Mouse (Mus musculus): ENCODE results near the gene Macrod1.
A peak's percentile ranks its signal among the peaks of the same experiment; 100 is the strongest.

Gene Macrod1

DNA sequence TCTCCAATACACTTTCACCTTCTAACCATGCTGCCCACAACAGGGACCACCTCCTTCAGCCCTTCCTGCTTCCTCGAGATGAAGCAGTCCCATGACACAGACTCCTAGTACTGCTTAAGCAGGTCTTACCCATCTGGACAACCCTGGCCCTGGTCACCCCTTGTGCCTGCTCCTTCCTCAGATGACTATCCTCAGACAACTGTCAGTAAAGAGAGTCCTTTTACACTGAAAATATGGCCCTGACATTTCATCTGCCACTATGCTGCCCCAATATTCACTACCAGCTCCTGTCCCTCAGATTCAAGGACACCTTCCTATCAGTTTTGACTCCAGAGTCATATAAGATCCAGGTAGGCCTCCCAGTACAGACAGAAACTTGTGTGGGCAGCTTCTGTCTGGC is 143.8 kb downstream of the Macrod1 start:
- DNase-seq (ENCODE audit: low read depth), result no peak

DNA sequence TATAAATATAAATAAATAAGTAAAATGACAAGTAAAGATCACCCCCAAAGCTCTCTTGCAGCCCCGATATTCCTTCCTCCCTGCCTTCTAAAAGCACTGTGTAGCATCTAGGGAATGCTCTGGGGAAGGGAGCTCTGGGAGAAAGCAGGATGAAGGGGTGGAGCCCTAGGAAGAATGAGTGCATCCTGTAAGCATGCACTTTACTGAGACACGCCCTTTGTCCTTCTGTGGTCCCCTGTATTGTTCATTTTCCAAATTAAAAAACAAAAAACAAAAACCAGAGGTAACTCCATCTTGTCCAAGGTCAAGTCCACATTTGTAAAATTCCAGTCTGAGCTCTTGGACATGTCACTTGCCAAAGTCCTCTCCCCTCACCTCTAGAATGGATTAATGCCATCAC is 148.3 kb downstream of the Macrod1 start:
- no peak for DNase-seq (ENCODE audit: low read depth)

DNA sequence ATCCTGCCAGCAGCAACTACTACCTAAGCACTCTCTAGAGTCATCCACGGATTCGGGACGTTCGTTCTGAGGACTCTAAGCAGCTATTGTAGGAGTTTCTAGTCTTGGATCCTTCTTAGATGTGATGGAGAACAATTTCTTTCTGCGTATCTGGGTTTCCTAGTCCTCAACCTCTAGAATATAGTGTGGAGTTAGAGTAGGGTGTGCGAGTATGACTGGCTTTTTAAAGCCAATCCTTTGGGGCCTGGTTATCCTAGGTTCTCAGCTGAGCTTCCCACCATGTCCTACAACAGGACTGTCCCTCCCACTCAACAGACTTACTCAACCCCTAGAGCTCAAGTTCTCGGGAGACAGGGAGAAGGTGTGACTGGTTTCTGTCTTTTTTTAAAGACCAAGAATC is 148.7 kb downstream of the Macrod1 start:
- no peak for DNase-seq (ENCODE audit: low read depth)

DNA sequence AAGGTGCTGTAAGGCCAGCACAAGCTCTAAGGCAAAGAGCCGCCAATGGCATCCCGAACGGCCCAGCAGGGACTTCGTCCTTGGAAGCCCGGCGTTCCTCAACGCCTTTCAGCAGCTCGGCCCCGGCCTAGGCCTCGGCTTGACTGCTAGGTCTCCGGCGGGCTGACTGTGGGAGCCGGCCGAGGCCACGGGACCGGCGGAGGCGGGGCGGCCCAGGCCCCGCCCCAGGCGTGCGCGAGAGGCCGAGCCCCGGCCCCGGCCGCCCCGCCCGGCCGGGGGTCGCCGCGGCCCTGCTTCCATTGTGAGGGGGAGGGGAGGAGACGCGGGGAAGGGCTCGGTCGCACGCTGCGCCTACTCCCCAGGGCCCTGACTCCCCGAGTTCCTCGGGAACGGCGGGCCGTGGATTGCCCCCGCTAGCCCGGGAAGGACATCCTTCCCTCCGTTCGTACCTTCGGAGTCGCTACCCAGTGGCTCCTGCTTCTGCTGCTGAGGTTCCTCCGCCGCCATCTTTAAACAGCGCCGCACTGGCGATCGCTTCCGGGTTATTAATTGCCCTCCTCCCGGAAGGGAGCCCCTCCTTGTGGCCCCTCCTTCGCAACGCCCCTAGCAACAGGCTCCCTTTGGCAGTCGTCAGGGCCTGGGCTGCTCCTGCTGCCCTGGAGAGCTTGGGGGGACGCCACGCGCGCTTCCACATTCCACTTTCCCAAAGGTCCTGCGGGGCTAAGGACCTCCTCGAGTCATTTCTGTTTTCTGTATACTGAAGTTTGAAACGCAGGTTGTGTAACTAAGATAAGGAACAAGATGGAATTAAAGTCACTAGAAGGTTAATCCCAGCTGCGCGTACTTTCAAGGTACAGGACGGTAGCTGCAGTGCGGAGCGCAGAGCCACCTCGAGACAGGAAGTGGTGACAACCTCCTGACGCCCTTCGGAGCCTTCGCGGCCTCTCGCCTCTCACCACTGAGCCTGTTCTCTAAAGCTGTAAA is 149.4 kb downstream of the Macrod1 start, which contains the start of gene Otub1:
Otub1 (minus strand) TSS at position 564 of the 984 bp plus-strand sequence.
- peak; percentile 95 for DNase-seq (ENCODE audit: low read depth)

DNA sequence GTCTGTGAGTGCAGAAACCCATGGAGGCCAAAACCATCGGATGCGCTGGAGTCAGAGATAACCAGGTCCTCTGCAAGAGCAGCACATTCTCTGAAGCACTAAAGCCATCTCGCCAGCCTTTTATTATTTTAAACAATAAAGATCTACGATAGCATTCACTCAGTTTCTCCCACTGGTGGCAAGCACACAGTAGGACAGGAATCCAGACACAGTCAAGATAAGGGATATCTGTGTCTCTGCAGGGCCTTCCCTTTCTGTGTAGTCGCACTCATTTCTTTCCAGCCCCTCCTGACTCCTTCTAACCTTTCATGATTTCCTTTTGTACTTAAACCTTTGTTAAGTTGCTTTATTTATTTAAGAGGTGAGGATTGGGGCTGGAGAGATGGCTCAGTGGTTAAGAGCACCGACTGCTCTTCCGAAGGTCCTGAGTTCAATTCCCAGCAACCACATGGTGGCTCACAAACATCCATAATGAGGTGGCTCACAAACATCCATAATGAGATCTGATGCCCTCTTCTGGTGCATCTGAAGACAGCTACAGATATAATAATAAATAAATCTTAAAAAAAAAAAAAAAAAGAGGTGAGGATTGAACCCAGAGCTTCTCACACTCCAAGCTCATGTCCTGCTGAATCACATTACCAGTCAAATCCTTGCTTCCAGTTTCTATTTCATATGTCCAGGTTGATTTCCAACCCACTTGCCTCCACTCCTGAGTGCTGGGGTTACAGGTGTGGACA is 153.5 kb downstream of the Macrod1 start:
- DNase-seq (ENCODE audit: low read depth), result peak; percentile 30

DNA sequence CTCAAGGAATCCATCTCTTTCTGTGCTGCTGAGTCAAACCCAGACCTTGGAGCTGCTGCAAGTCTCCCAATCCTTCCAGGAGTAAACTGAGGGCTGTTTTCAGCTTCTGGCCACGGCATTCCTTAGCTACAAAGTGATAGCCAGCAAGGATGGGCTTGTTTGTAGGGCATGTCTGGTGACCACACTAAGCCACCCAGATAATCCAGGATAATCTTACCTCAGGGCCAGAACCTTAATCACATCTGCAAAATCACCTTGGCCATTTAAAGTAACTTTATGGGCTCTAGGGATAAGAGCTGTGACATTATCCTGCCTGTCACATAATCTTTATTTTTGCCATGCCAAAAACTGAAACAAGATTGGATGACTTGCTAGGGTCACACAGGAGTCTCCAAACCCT is 155.6 kb downstream of the Macrod1 start:
- no peak for DNase-seq (ENCODE audit: low read depth)

DNA sequence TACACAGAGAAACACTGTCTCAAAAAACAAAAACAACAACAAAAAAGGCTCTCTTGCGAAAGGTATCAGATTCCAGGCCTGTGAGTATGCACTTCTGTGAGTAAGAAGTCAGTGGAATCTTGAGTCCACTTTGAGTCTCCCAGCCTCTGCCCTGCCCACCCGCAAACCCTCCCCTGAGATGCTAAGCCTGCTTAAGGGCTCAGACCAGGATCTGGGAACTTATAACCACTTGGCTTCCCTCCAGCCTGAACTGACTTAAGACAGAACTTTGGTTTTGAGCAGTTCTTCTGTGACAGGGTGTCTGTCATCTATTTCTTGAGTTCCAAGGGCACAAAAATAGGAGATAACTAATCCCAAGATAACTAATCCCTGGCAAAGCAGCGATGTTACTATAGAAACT is 156.4 kb downstream of the Macrod1 start:
- no peak for DNase-seq (ENCODE audit: low read depth)

DNA sequence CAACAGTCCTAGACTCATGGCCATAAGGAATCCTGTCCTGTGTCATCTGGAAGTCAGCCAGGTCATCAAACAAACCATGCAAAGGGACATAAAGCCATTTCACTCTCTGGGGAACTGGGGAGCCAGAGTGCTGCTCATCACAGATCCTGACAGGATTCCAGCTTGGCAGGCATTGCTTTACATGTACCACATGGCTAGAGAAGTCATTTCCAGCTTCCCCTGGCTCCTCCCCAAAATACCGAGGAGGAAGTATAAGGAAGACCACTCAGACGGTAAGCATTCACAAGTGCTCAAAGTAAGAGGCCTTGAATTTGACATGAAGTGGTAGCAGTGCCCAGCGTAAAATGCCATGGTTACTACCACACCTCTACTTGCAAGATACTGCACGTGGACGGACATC is 157.9 kb downstream of the Macrod1 start:
- DNase-seq (ENCODE audit: low read depth), result no peak

DNA sequence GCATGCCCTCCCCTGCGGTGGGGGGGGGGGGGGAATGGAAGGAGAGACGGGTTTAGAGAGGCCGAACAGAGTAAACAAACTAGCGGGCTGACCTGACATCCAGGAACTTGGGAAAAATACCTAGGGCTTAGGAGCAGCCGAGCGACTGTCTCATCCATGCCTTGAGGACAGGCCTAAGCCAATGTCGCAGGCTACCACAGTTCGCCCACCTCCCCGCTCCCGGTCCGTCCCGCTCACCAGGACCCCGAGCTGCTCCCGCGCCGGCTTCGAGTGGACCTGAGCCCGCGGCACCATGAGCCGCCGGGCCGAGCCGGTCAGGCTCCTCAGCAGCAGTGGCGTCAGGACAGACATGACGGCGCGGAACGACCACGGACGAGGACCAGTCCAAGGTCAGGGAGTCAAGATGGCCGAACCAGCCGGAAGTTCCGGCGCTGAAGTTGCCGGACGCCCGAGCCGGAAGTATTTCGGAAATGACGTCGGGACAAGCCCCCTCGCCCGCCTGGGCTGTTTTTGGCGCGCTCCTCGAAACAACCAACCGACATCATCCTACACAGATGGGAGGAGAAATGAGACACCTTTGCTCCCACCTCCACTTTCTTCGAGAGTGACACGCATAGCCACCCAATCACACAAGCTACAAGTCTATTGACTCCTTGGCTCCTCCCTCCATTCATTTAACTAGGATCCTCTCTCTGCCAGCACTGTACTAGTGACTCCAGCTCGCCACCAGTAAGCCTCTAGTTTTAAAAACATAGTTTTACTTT is 160.7 kb downstream of the Macrod1 start, which contains the start of gene Cox8a:
Cox8a (minus strand) TSS at position 455 of the 764 bp plus-strand sequence.
- peak; percentile 99 for DNase-seq (ENCODE audit: low read depth)

DNA sequence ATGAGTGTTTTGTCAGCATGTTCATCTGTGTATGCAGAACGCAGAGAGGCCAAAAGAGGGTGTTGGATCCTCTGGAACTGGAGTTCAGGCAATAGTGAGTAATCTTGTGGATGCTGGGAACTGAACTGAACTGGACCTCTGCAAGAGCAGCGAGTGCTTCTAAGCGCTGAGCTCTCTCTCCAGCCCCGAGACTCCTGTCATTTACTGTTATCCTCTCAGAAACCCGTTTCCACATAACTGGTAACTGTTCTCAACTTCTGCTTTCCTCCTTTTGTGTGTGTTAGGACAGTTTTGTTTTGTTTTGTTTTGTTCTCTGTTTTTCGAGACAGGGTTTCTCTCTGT is 161.3 kb downstream of the Macrod1 start:
- DNase-seq (ENCODE audit: low read depth), result no peak

DNA sequence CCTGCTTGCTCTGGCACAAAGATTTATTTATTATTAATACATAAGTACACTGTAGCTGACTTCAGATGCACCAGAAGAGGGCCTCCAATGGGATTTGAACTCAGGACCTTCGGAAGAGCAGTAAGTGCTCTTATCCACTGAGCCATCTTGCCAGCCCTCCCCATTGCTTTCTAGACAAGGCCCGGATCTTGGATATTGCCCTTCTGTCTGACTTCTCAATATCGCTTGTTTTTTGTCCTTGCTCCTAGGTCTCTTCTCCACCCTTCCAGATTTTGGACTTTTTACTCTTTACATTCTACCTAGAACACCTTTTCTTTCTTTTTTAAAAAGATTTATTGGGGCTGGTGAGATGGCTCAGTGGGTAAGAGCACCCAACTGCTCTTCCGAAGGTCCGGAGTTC is 162.1 kb downstream of the Macrod1 start:
- no peak for DNase-seq (ENCODE audit: low read depth)

DNA sequence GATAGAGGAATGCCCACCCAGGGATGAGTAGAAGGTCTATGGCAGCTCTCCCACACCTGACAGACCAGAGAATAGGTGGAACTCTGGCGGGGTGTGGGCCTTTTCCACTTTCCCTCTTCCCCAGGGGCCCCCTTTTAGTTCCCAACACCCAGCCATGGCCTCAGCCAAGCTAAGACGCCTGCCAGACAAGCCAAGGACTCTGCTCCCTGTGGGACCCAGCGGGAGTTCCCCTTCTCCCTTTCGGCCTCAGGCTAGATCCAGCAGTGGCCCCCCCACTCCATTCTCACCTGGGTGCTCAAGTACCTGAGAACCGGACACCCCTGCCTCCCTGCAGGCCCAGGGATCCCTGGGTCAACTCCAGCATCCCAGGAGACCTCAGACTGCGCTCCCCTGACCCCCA is 165.6 kb downstream of the Macrod1 start:
- DNase-seq (ENCODE audit: low read depth), result no peak

DNA sequence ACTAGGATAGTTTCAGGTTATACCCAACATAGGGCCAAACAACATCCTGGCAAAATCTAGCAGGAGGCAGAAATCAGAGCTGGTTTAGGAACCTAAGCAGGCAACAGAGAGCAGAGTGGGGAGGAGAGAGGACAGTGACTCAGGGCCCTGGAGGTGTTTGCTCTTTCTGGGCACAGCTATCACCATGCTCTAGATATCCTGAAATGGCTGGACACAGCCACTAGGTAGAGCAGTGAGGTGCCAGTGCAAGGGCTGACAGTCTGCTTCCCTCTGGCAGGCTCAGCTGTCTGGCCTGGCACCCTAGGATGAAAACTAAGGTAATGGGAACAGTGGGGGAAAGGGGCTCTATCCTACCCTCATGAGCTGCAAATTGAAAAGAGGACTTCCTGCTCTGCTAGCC is 166.9 kb downstream of the Macrod1 start:
- DNase-seq (ENCODE audit: low read depth), result peak; percentile 37

DNA sequence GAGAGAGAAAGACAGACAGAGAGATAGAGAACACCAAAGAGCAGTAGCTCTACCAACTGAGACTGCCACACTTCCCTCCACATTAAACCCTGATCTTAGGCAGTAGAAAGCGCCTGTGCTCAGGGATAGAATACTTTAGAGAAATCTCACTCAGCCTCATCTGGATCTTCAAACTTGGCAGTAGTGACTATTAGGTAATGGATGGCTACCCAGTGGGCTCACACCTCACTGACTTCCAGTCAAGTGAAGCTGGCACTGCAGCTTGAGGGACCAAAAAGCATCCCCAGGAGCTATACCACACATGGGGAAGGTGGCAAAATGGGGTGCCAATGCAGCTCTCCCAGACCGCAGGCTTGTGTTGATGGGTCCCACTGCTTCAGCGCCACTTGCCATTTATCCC is 167.6 kb downstream of the Macrod1 start:
- DNase-seq (ENCODE audit: low read depth), result no peak

DNA sequence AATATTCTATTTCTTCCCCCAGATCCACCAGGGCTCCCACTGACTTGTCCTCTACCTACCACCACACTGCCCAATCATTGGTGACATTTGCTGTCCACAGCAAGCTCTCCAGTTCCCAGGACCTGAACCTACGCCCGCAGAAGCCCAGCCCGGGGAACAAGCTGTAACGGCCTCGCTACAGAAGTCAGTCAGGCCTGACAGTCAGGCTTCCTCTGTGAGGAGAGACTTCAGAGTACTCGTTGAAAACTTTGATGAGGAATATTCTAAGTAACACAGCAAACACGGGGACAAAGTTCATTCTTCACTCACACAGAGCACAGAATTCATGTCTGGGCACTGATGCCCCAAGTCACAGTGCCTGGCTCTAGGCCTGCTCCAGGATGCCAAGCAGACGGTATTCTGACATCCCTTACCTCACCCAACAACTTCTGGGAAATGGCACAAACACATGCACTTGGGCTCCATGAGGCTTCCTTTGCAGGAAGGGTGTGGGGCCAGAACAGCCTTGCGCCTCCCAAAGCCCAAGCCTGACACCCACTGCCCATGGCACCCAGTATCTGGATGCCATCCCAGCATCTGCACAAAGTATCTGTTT is 168.6 kb downstream of the Macrod1 start:
- no peak for DNase-seq (ENCODE audit: low read depth)

DNA sequence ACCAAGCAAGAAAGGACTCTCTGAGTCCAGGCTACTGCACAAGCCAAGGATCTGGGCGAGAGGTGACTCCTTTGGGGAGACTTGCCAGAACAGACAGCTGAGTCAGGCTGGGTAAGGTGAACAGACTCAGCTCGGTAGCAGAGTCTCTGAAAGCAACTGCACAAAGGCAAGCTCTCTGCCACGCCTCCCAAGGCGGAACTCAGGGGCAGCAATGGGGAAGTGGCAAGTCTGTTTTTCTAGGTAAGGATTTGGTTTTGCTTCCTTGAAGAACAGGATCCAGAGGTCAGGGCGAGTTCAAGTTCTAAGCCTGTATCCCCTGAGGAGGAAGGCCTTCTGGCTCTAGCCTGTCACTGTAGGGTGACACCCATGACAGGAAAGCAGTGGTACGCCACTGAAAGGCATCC is 169.9 kb downstream of the Macrod1 start:
- no peak for DNase-seq (ENCODE audit: low read depth)

DNA sequence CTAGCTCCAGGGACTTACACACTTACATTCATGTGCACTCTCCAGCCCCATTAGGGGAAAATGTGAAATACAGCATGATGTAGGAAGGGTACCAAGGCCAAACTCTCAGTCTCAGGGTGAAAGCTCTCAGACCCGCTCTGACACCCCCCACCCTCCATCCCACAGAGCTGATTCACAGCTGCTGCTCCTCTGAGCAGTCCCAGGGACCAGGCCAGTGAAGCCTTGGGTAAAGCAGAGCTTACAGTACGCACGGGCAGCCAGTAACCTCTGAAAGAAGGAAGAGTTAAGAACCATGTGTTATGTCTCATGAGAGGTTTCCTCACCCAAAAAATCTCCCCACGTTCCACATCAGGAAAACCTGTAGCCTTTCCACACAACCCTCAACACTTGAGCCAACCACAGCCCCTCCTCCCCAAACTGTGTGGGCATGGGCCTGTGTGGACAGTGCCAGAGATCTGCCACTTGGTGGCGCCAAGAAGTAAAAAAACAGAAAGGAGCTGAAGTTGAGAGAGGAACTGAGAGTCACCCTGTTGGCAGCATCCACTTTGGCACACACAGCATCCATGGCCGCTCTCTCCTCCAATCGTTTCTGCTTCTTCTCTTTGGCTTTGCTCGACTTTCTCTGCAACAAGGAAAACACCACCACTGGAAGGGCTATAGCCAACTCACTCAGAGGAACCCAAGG is 178.1 kb downstream of the Macrod1 start:
- DNase-seq (ENCODE audit: low read depth), result peak; percentile 77

DNA sequence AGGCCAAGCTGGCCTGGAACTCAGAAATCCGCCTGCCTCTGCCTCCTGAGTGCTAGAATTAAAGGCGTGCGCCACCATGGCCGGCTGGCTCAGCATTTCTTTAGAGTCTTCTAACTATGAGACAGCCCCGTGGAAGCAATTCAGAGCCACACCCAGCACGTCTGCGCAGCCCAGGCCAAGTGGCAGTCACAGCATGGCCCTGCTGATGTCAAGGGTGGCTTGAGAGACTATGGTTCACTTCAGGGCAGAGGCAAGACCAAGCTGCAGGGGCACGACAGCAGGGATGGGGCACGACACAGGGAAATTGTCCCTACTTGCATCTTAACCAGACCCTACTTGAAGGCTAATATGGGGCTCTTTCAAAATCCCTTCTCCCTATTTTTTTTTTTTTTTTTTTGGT is 178.9 kb downstream of the Macrod1 start:
- no peak for DNase-seq (ENCODE audit: low read depth)

DNA sequence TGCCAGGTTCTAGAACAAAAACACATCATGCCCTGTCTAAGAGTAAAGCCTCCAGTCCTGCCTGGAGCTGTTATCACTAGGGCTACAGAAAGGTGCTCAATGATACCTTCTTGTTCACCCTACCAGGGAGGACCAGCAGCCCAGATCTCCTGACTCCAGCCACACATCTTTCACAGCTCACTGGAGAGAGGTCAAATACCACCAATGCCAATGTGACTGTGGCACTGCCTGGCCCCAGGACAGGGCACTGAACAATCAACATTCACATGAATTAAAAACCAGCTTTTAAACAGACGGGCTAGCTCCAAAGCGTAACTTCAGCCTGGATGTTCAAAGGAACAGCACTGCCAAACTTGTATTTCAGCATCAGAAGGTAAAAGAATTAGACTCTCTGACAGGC is 179.4 kb downstream of the Macrod1 start:
- DNase-seq (ENCODE audit: low read depth), result no peak

DNA sequence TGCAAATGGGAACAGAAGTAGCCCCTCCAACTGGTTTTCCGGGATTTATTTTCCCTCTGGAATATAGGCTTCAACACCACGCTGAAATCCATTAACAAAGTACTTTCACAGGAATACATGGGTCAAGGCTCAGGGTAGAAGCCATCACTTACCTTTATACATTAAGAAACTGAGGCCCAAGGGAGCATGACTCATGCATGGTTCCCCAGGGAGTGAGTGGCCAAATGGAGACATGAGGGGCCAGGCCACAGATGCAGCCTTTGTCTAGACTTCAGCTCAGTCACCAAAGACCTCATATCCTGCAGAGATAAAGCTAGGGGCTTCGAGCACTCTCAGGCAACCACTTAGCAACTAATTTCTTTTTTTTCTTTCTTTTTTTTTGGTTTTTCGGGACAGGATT is 180.1 kb downstream of the Macrod1 start:
- DNase-seq (ENCODE audit: low read depth), result no peak

DNA sequence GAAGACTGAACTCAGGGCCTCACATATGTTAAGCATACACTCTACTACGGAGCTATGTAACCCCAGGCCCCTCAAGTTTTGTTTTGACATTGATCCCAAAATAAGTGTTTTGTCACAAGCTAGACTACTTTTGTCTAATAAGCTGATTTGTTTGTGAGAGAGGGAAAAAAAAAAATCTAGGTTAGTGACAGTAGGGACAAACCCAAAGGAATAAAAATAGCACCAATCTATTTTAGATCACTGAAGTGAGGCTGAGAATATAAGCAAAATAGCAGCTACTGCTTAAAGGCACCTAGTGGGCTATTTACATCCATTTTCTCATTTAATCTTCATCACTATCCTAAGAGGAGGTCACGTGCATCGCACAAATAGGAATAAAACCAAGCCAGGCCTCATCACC is 183.0 kb downstream of the Macrod1 start:
- no peak for DNase-seq (ENCODE audit: low read depth)
